Mouse (Mus musculus): Measurements from ENCODE around the gene Rpl23a.

DNA sequence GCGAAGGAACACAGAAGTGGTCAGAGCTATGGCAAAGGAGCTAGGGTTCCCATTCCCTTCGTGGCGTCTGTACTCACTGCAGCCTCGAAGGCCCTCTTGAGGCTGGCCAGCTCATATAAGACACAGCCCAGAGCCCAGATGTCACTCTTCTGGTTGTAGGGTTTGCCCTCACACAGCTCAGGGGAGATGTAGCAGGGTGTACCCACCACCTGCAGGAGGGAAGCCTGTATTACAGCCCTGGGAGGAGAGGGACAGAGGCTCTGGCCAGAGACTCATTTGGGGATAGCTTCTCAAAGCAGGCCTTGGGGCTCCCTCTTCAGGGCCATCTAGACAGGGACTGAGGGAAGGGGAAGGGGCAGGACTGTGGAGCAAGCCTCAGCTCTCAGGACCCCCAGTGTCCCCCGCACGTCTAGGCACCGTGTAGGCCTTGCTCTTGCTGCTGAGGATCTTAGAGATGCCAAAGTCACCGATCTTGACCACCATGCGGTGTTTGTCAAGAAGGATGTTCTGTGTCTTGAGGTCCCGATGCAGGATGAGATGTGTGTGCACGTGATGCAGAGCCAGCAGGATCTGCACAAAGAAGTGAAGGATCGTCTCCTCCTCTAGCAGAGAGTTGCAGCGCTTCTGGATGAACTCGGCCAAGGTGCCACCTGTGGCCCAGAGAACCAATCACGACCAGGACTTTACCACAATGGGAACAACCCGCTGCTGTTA is 11.2 kb downstream of the Rpl23a start:
- no peak for TF ChIP-seq POLR2A (IDR thresholded peaks at IDR 0.05; ENCODE audit: borderline replicate concordance, low read depth, low read length)
- no peak for TF ChIP-seq CTCF (IDR thresholded peaks at IDR 0.05; ENCODE audit: low read depth, low read length)
